8 mouse cellular contexts compared by ENCODE assay signal in the genomic region with DNA sequence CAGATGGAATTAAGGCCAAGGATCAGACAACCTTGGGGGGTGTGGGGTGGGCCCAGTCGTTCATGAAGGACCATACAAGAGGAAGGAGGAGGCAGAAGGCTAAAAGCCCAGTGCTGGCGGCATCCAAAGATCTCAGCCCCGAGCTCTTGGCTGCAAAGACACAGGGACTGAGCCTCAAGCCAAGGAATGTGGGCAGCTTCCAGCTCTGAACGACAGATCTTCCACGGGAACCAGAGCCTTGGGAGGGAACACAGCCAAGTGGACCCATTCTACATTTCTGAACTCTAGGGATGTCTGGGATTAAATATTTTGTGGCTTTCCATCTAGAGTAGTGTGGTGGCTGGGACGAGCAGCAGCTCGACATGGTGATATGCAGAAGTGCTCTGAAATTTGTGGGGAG. TPM values are rescaled to one million over a fixed set of nuclear protein-coding genes. Genes with fewer than 3 reads are reported as not detected.
DNase-seq lines count a peak whose midpoint lies in the region; ATAC-seq lines count a peak whose summit lies in the region.

No protein-coding gene starts in this region.

- H3K27ac ChIP-seq in forebrain, embryonic 14.5 days (ENCODE audit: low read depth, low read length) = peak overlapping the region; percentile 49; the same call in 1 of the 2 replicates
- H3K27ac ChIP-seq in forebrain, embryonic 10.5 days = no peak overlapping the region

- WGBS in forebrain, embryonic 14.5 days = 56% methylated on average over 7 of the region's 7 CpGs
- WGBS in forebrain, embryonic 10.5 days = 86% methylated on average over 7 of the region's 7 CpGs

- peak; percentile 18; the same call in 1 of the 2 replicates for ATAC-seq in forebrain, embryonic 14.5 days

- H3K27me3 ChIP-seq in forebrain, embryonic 14.5 days (replicated peaks; ENCODE audit: control insufficient read depth, insufficient read depth, low read length) = no peaks in the 10 kb centered on the region
- H3K27me3 ChIP-seq in forebrain, embryonic 10.5 days (ENCODE audit: poor library complexity, severe bottlenecking) = no peaks in the 10 kb centered on the region

- intact Hi-C loops in left cerebral cortex, postnatal 4 days (cut with DNase I) = no loop called here

- peak; percentile 66 for DNase-seq in forebrain, embryonic 14.5 days (ENCODE audit: low spot score)
- DNase-seq in forebrain, embryonic 10.5 days (ENCODE audit: extremely low spot score, low spot score) = no peak
- DNase-seq in ovary, postnatal 14 days (ENCODE audit: low spot score) = peak; percentile 32
- DNase-seq in ovary, postnatal 36 days (ENCODE audit: low spot score) = no peak
- DNase-seq in heart, adult 9 months (ENCODE audit: low spot score in 2 of 2) = peak; percentile 74 to 75
- DNase-seq in left cerebral cortex, postnatal 4 days = peak; percentile 80
- DNase-seq in urinary bladder, postnatal 10 days (ENCODE audit: low spot score) = no peak
- DNase-seq in thymus, postnatal 4 days = no peak

- no peaks in the 10 kb centered on the region for H3K9me3 ChIP-seq in forebrain, embryonic 14.5 days (replicated peaks; ENCODE audit: control insufficient read depth, low read length)
- no peaks in the 10 kb centered on the region for H3K9me3 ChIP-seq in forebrain, embryonic 10.5 days

- no peaks in the 10 kb centered on the region for H3K36me3 ChIP-seq in forebrain, embryonic 14.5 days (ENCODE audit: control insufficient read depth, insufficient read depth, low read length)
- H3K36me3 ChIP-seq in forebrain, embryonic 10.5 days (replicated peaks) = peaks cover 14% of the 10 kb centered on the region

- peaks cover 26% of the 10 kb centered on the region; the same call in 1 of the 2 replicates for H3K4me1 ChIP-seq in forebrain, embryonic 14.5 days (ENCODE audit: control insufficient read depth, insufficient read depth, low read length)
- H3K4me1 ChIP-seq in forebrain, embryonic 10.5 days = peaks cover 26% of the 10 kb centered on the region

- no peak overlapping the region for H3K4me3 ChIP-seq in forebrain, embryonic 14.5 days (ENCODE audit: low read depth, low read length)
- H3K4me3 ChIP-seq in forebrain, embryonic 10.5 days = no peak overlapping the region

- no peak overlapping the region for H3K4me2 ChIP-seq in forebrain, embryonic 14.5 days (ENCODE audit: low read length)

- H3K9ac ChIP-seq in forebrain, embryonic 14.5 days (ENCODE audit: low read length) = no peak overlapping the region

RNA-seq across cellular contexts. Expression of gene Jmjd1c, which starts 37.6 kb away (rescaled TPM):
- 35.1 and 42.9 TPM in 2 replicates for polyA plus RNA-seq in forebrain, embryonic 14.5 days (2014; fragmentation: Nextera tagmentation; extraction: Ambion mirVana)
- 29.7 and 30.6 TPM in 2 replicates for polyA plus RNA-seq in forebrain, embryonic 10.5 days (2016; fragmentation: Nextera tagmentation; extraction: Ambion mirVana)
- 100 to 1,000 TPM; 135 to 143 TPM for total RNA-seq in left cerebral cortex, postnatal 4 days (2021)

RNA-seq across cellular contexts. Expression of gene Reep3, which starts 38.4 kb away (rescaled TPM):
- 26.7 and 28.6 TPM in 2 replicates for polyA plus RNA-seq in forebrain, embryonic 14.5 days (2014; fragmentation: Nextera tagmentation; extraction: Ambion mirVana)
- polyA plus RNA-seq in forebrain, embryonic 10.5 days (2016; fragmentation: Nextera tagmentation; extraction: Ambion mirVana) = 30.9 and 32.7 TPM in 2 replicates
- 10 to 100 TPM; 24.4 to 27.9 TPM for total RNA-seq in left cerebral cortex, postnatal 4 days (2021)

Comparison
In these comparisons a context has a peak if more than half of its experiments do, and no peak if none do; other contexts are left out.
1. DNase-seq: peak in forebrain, embryonic 14.5 days (single experiment), ovary, postnatal 14 days (single experiment), heart, adult 9 months (2 of 2) and left cerebral cortex, postnatal 4 days (single experiment); none in forebrain, embryonic 10.5 days (single experiment), ovary, postnatal 36 days (single experiment), urinary bladder, postnatal 10 days (single experiment) and thymus, postnatal 4 days (single experiment).